Mouse (Mus musculus) lung, embryonic 14.5 days (tissue): ENCODE measurements around the gene Gprin1. TPM values are rescaled to one million over a fixed set of nuclear protein-coding genes. Genes with fewer than 3 reads are reported as not detected.
A peak's percentile ranks its signal among the peaks of the same experiment; 100 is the strongest.

ENCODE experiments used
- ATAC-seq: fragments of 200-750 bp; cut with Nextera tagmentation; 2 replicates; pipeline ENCODE4 v1.8.0; 2017; ENCODE audit warnings: mild to moderate bottlenecking, moderate TSS enrichment, moderate library complexity; ENCODE audit not compliant: insufficient read depth
- DNase-seq: peaks from one replicate; pipeline ENCODE4 v3.0.0-alpha.2; 2015
- H3K27ac ChIP-seq: fragments of 300-500 bp; sonication (generic); 2 replicates; pipeline ENCODE4 v1.5.1; 2014; ENCODE audit warnings: low read depth, mild to moderate bottlenecking, moderate library complexity
- H3K27me3 ChIP-seq: fragments of 300-500 bp; sonication (generic); 2 replicates; pipeline ENCODE4 v1.6.1; 2014; ENCODE audit warnings: low read length, control low read depth; ENCODE audit not compliant: insufficient read depth
- H3K36me3 ChIP-seq: fragments of 300-500 bp; sonication (generic); 2 replicates; pipeline ENCODE4 v1.6.1; 2014; ENCODE audit warnings: control low read depth; ENCODE audit not compliant: insufficient read depth
- H3K4me1 ChIP-seq: fragments of 300-500 bp; sonication (generic); 2 replicates; pipeline ENCODE4 v1.6.1; 2014; ENCODE audit warnings: antibody characterized with exemption, control low read depth; ENCODE audit not compliant: insufficient read depth
- H3K4me2 ChIP-seq: fragments of 300-500 bp; sonication (generic); 2 replicates; pipeline ENCODE4 v1.6.1; 2014; ENCODE audit warnings: mild to moderate bottlenecking
- H3K4me3 ChIP-seq: fragments of 300-500 bp; sonication (generic); 2 replicates; pipeline ENCODE4 v1.5.1; 2014; ENCODE audit warnings: low read depth, low read length
- H3K9ac ChIP-seq: fragments of 300-500 bp; sonication (generic); 2 replicates; pipeline ENCODE4 v1.6.1; 2014
- H3K9me3 ChIP-seq: fragments of 300-500 bp; sonication (generic); 2 replicates; pipeline ENCODE4 v1.6.1; 2016; ENCODE audit warnings: low read depth, low read length, control low read depth
- CTCF ChIP-seq: IDR thresholded peaks from 2 replicates; pipeline ENCODE4 v1.5.1; 2016; ENCODE audit warnings: antibody characterized with exemption, low read depth
- WGBS: fragments of 180-500 bp; shearing (Covaris S2); extraction: QIAGEN DNeasy Blood & Tissue Kit; methylation state at CpG from one replicate; pipeline ENCODE4 v1.1.7; 2014; 5-methylcytosine and 5-hydroxymethylcytosine counted together
- polyA plus RNA-seq: library from polyadenylated mRNA; unstranded; fragments of >200 nt; fragmentation: Nextera tagmentation; extraction: Ambion mirVana; gene quantifications from 2 replicates; pipeline ENCODE4 v1.2.1, GENCODE M21; 2014

The Gprin1 gene
- polyA plus RNA-seq, 1 experiment from 2014 or later, result 0.34 TPM

- DNase-seq (no peak), ATAC-seq (no peak)
- no peaks in the 10 kb centered on the region for H3K4me1 ChIP-seq
- no peak for TF ChIP-seq CTCF
- no peak overlapping the region for H3K4me3 ChIP-seq
- no peaks in the 10 kb centered on the region for H3K9me3 ChIP-seq
- no peak overlapping the region for H3K9ac ChIP-seq
- no peaks in the 10 kb centered on the region for H3K27me3 ChIP-seq
- no peak overlapping the region for H3K4me2 ChIP-seq
- WGBS, result 75% methylated on average over 3 of the region's 3 CpGs
- H3K36me3 ChIP-seq, result no peaks in the 10 kb centered on the region
- H3K27ac ChIP-seq, result no peak overlapping the region
Observed at GRCm38 (mm10) chr13:54781086-54781485, 31.4 kb upstream of the Gprin1 start.

DNA sequence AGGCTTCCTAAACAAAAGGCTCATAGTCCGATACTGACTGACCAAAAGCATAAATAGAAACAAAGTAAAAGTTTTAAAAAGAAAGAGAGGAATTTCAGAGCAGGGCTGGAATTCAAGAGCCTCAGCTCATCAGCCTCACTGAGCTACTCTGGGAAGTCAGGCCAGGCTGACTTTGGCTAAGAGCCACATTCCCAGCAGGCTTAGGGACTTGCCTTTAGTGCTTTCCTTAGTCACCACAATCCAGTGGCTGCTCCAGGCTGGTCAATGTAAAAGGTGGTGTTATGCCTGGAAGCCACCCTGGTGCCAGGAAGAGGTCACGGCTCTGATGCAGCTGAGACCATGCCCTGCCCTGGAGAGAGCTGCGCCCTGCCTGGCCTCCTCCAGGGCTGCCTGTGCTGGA is 30.9 kb upstream of the Gprin1 start:
- 70% methylated on average over 3 of the region's 3 CpGs for WGBS
- no peak overlapping the region for H3K4me3 ChIP-seq
- no peak for TF ChIP-seq CTCF
- H3K9me3 ChIP-seq, result no peaks in the 10 kb centered on the region
- DNase-seq (peak; percentile 76), ATAC-seq (no peak)
- no peaks in the 10 kb centered on the region for H3K36me3 ChIP-seq
- H3K9ac ChIP-seq, result no peak overlapping the region
- no peak overlapping the region for H3K27ac ChIP-seq
- no peaks in the 10 kb centered on the region for H3K27me3 ChIP-seq
- H3K4me1 ChIP-seq, result no peaks in the 10 kb centered on the region
- H3K4me2 ChIP-seq, result no peak overlapping the region

GRCm38 (mm10) chr13:54767012-54767411 is 17.3 kb upstream of the Gprin1 start:
- Histone ChIP-seq H3K9ac (no peak overlapping the region), H3K4me3 (no peak overlapping the region), H3K36me3 (no peaks in the 10 kb centered on the region), H3K4me1 (no peaks in the 10 kb centered on the region), H3K4me2 (no peak overlapping the region), H3K27me3 (peaks cover 46% of the 10 kb centered on the region), H3K27ac (no peak overlapping the region), H3K9me3 (no peaks in the 10 kb centered on the region)
- no peak for TF ChIP-seq CTCF
- no peak for DNase-seq
- no peak for ATAC-seq
- 74% methylated on average over 4 of the region's 4 CpGs for WGBS

- Histone ChIP-seq H3K4me3 (peak within 1 kb of the TSS; percentile 21; the same call in 1 of the 2 replicates), H3K9ac (no peak within 1 kb of the TSS), H3K36me3 (no peaks in the 10 kb centered on the region), H3K4me2 (peak within 1 kb of the TSS; percentile 51), H3K27ac (no peak within 1 kb of the TSS), H3K4me1 (no peaks in the 10 kb centered on the region), H3K9me3 (no peaks in the 10 kb centered on the region), H3K27me3 (peaks cover 46% of the 10 kb centered on the region)
- TF ChIP-seq CTCF, result peak; percentile 76
- peak; percentile 75 for DNase-seq
- peak; percentile 28; the same call in 1 of the 2 replicates for ATAC-seq
- under 1% methylated on average over 35 of the region's 35 CpGs for WGBS
Observed at GRCm38 (mm10) chr13:54766192-54766768, 16.6 kb upstream of the Gprin1 start, which contains the start of gene Sncb. TSS of gene Sncb (minus strand) at chr13:54766595.

GRCm38 (mm10) chr13:54765281-54766191 is 15.9 kb upstream of the Gprin1 start:
- WGBS, result 6% methylated on average over 44 of the region's 44 CpGs
- Histone ChIP-seq H3K4me2 (peak overlapping the region; percentile 51), H3K27ac (no peak overlapping the region), H3K4me3 (peak overlapping the region; percentile 21; the same call in 1 of the 2 replicates), H3K27me3 (peaks cover 46% of the 10 kb centered on the region), H3K36me3 (no peaks in the 10 kb centered on the region), H3K9ac (no peak overlapping the region), H3K4me1 (no peaks in the 10 kb centered on the region), H3K9me3 (no peaks in the 10 kb centered on the region)
- no peak for DNase-seq
- no peak for TF ChIP-seq CTCF
- no peak for ATAC-seq

DNA sequence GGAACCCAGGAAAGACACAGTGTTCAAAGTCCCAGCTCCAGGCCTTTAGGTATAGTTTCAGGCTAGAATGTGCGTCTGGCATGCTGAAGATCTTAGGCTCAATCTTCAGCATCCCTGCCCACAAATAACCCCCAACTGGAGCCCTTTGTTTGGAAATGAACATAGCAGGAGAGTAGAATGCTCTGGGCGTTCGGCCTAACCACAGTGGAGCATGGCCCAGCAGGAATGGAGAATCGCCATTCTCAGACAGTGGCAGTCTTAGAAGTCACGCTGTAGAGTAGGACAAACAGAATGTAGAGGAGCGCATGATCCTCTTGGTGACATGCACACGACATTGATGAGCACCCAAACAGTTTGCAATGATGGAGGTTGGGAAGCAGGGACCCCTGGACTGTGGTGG is 11.2 kb upstream of the Gprin1 start:
- 72% methylated on average over 7 of the region's 7 CpGs for WGBS
- Histone ChIP-seq H3K4me2 (no peak overlapping the region), H3K4me3 (no peak overlapping the region), H3K9me3 (no peaks in the 10 kb centered on the region), H3K9ac (no peak overlapping the region), H3K27me3 (peaks cover 51% of the 10 kb centered on the region), H3K4me1 (peaks cover 3% of the 10 kb centered on the region; the same call in 1 of the 2 replicates), H3K36me3 (no peaks in the 10 kb centered on the region), H3K27ac (no peak overlapping the region)
- ATAC-seq (no peak), DNase-seq (no peak)
- no peak for TF ChIP-seq CTCF

GRCm38 (mm10) chr13:54760164-54760795 is 10.6 kb upstream of the Gprin1 start:
- 44% methylated on average over 8 of the region's 8 CpGs for WGBS
- peaks cover 3% of the 10 kb centered on the region; the same call in 1 of the 2 replicates for H3K4me1 ChIP-seq

More at GRCm38 (mm10) chr13:54760164-54760795, 10.6 kb upstream of the Gprin1 start:
- H3K36me3 ChIP-seq, result no peaks in the 10 kb centered on the region
- no peaks in the 10 kb centered on the region for H3K9me3 ChIP-seq
- H3K9ac ChIP-seq, result no peak overlapping the region
- no peak overlapping the region for H3K27ac ChIP-seq
- no peak for ATAC-seq
- TF ChIP-seq CTCF, result no peak
- H3K27me3 ChIP-seq, result peaks cover 45% of the 10 kb centered on the region
- peak; percentile 9 for DNase-seq
- H3K4me3 ChIP-seq, result no peak overlapping the region
- no peak overlapping the region for H3K4me2 ChIP-seq
